Mouse (Mus musculus) stomach, embryonic 16.5 days (tissue): ENCODE measurements around the gene Naaladl1. TPM values are rescaled to one million over a fixed set of nuclear protein-coding genes. Genes with fewer than 3 reads are reported as not detected.
"Not testable (repeated sequence)": the region's sequence is repeated elsewhere in the genome, so short reads cannot be mapped to it uniquely, and the experiment has no call there.

ENCODE experiments used
- ATAC-seq: fragments of 200-750 bp; cut with Nextera tagmentation; 2 replicates; pipeline ENCODE4 v1.8.0; 2017; ENCODE audit warnings: moderate number of reproducible peaks, moderate TSS enrichment; ENCODE audit not compliant: insufficient read depth, low FRiP score
- H3K27ac ChIP-seq: fragments of 300-500 bp; sonication (generic); 2 replicates; pipeline ENCODE4 v1.5.1; 2014; ENCODE audit warnings: low read length
- H3K27me3 ChIP-seq: fragments of 300-500 bp; sonication (generic); 2 replicates; pipeline ENCODE4 v1.6.1; 2014; ENCODE audit warnings: low read length, control low read depth, mixed read lengths; ENCODE audit not compliant: control insufficient read depth, insufficient read depth
- H3K36me3 ChIP-seq: fragments of 300-500 bp; sonication (generic); 2 replicates; pipeline ENCODE4 v1.6.1; 2014; ENCODE audit warnings: low read length; ENCODE audit not compliant: control insufficient read depth, insufficient read depth
- H3K4me1 ChIP-seq: fragments of 300-500 bp; sonication (generic); 2 replicates; pipeline ENCODE4 v1.6.1; 2014; ENCODE audit warnings: low read length, control low read depth, mixed read lengths; ENCODE audit not compliant: control insufficient read depth, insufficient read depth
- H3K4me2 ChIP-seq: fragments of 300-500 bp; sonication (generic); 2 replicates; pipeline ENCODE4 v1.6.1; 2014; ENCODE audit warnings: low read depth, low read length, mixed read lengths
- H3K4me3 ChIP-seq: fragments of 300-500 bp; sonication (generic); replicated peaks from 2 replicates; pipeline ENCODE4 v1.5.1; 2014; ENCODE audit warnings: mild to moderate bottlenecking, low read length
- H3K9ac ChIP-seq: fragments of 300-500 bp; sonication (generic); 2 replicates; pipeline ENCODE4 v1.6.1; 2014; ENCODE audit warnings: low read length
- H3K9me3 ChIP-seq: fragments of 300-500 bp; sonication (generic); replicated peaks from 2 replicates; pipeline ENCODE4 v1.6.1; 2016; ENCODE audit warnings: low read length, control low read depth; ENCODE audit not compliant: control insufficient read depth
- WGBS: fragments of 180-500 bp; shearing (Covaris S2); extraction: QIAGEN DNeasy Blood & Tissue Kit; methylation state at CpG from one replicate; pipeline ENCODE4 v1.1.7; 2014; 5-methylcytosine and 5-hydroxymethylcytosine counted together
- polyA plus RNA-seq: library from polyadenylated mRNA; unstranded; fragments of >200 nt; fragmentation: Nextera tagmentation; extraction: Ambion mirVana; gene quantifications from 2 replicates; pipeline ENCODE4 v1.2.1, GENCODE M21; 2015

Gene Naaladl1
- polyA plus RNA-seq, 1 experiment from 2014 or later = 2.9 TPM

GRCm38 (mm10) chr19:6121761-6122160 is 16.2 kb downstream of the Naaladl1 start:
- 33% methylated on average over 19 of the region's 19 CpGs for WGBS
- Histone ChIP-seq H3K9ac (peak overlapping the region; percentile 35; the same call in 1 of the 2 replicates), H3K9me3 (no peaks in the 10 kb centered on the region), H3K36me3 (no peaks in the 10 kb centered on the region), H3K27ac (no peak overlapping the region), H3K27me3 (no peaks in the 10 kb centered on the region), H3K4me1 (peaks cover 13% of the 10 kb centered on the region; the same call in 1 of the 2 replicates), H3K4me2 (no peak overlapping the region), H3K4me3 (no peak overlapping the region)
- no peak for ATAC-seq

DNA sequence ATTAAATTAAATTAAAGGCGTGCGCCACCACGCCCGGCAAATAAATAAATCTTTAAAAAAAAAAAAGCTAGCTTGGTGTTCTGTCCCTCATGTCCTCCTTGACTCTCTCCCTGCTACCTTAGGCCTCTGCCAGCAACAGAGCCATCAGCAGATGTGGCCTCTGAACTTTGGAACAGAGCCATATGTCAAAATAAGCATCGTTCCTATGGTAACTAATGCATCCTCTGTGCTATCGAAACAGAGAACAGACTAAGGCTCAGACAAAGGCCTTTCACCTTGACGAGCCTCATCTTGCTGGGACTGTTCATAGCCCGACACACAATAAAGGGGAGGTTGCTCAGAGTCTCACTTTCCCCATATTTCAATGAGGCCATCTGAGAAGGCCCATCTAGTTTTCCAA is 17.7 kb downstream of the Naaladl1 start:
- no peak for ATAC-seq
- H3K9ac ChIP-seq = 0 out of 2 replicates have a peak overlapping the region, but pooled peaks have one; percentile 22
- 61% methylated on average over 8 of the region's 8 CpGs for WGBS
- H3K9me3 ChIP-seq = no peaks in the 10 kb centered on the region
- H3K4me3 ChIP-seq = no peak overlapping the region
- no peak overlapping the region for H3K4me2 ChIP-seq
- no peak overlapping the region for H3K27ac ChIP-seq
- H3K36me3 ChIP-seq = no peaks in the 10 kb centered on the region
- H3K4me1 ChIP-seq = peaks cover 14% of the 10 kb centered on the region; the same call in 1 of the 2 replicates
- no peaks in the 10 kb centered on the region for H3K27me3 ChIP-seq

GRCm38 (mm10) chr19:6124898-6125297 is 19.3 kb downstream of the Naaladl1 start:
- ATAC-seq = no peak
- H3K4me3 ChIP-seq = no peak overlapping the region
- WGBS = 72% methylated on average over 2 of the region's 2 CpGs
- H3K9ac ChIP-seq = no peak overlapping the region
- H3K4me2 ChIP-seq = no peak overlapping the region
- no peak overlapping the region for H3K27ac ChIP-seq
- no peaks in the 10 kb centered on the region for H3K36me3 ChIP-seq
- no peaks in the 10 kb centered on the region for H3K9me3 ChIP-seq
- H3K27me3 ChIP-seq = no peaks in the 10 kb centered on the region
- H3K4me1 ChIP-seq = 0 out of 2 replicates have a peak, but pooled peaks cover 7% of the 10 kb centered on the region

DNA sequence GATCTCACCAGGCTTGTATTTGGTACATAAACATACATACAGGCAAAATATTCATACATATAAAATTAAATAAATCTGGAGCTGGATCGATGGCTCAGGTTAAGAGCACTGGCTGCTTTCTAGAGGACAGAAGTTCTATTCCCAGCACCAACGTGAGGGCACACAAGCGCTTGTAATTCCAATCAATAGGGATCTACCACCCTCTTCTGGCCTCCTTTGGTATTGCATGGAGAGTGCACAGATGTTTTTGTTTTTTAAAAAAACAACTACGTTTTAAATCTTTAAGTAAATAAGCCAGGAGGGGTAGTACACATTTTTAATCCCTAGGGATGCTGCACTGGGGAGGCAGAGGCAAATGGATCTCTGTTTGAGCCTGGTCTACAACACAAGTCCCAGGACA is 20.7 kb downstream of the Naaladl1 start:
- no peak overlapping the region for H3K27ac ChIP-seq
- no peaks in the 10 kb centered on the region for H3K9me3 ChIP-seq
- 0 out of 2 replicates have a peak, but pooled peaks cover 7% of the 10 kb centered on the region for H3K4me1 ChIP-seq
- H3K27me3 ChIP-seq = no peaks in the 10 kb centered on the region
- no peak overlapping the region for H3K9ac ChIP-seq
- WGBS = 25% methylated on average over 4 of the region's 4 CpGs
- no peak for ATAC-seq
- H3K4me3 ChIP-seq = no peak overlapping the region
- H3K36me3 ChIP-seq = no peaks in the 10 kb centered on the region
- no peak overlapping the region for H3K4me2 ChIP-seq

- Histone ChIP-seq H3K36me3 (no peaks in the 10 kb centered on the region), H3K4me3 (peak overlapping the region; percentile 65), H3K9me3 (no peaks in the 10 kb centered on the region), H3K4me1 (0 out of 2 replicates have a peak, but pooled peaks cover 7% of the 10 kb centered on the region), H3K4me2 (peak overlapping the region; percentile 65), H3K27ac (peak overlapping the region; percentile 94; the same call in 1 of the 2 replicates), H3K9ac (peak overlapping the region; percentile 80), H3K27me3 (no peaks in the 10 kb centered on the region)
- whole genome bisulfite sequencing = 66% methylated on average over 10 of the region's 10 CpGs
- no peak for ATAC-seq
These were observed 21.4 kb downstream of the Naaladl1 start for GRCm38 (mm10) chr19:6126789-6127580.

DNA sequence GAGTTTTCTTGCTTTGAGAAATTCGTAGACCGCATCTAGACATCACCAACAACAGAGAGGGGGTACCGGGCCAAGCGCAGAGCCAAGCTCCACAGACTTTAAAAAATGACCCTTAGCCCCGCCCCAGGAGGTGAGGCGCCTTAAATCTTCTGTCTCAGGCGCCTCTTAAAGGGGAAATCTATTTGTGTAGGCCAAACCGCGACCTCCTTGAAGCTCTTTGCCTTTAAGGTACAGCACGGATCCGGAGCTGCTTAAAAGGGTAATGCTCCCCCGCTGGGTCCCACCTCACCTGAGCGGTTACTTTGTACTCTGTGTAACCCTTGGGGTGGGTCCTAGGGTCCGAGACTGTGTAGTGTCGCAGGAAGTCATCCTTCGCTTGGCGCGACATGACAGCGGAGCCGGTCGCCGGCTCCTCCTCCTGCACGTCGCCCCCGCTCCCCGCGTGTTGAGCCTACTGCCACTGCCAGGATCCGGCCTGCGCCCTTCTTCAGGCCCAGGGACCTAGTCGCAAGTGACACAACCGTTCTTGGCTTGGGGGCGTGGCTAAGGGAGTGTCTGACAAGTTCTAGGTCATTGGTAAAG is 22.3 kb downstream of the Naaladl1 start, which contains the start of gene Snx15:
Snx15 (minus strand) TSS at position 545 of the 582 bp plus-strand sequence.
- H3K36me3 ChIP-seq = no peaks in the 10 kb centered on the region
- H3K27me3 ChIP-seq = no peaks in the 10 kb centered on the region
- H3K9ac ChIP-seq = peak within 1 kb of the TSS; percentile 80
- under 1% methylated on average over 32 of the region's 32 CpGs for WGBS
- peak within 1 kb of the TSS; percentile 94 for H3K27ac ChIP-seq
- no peaks in the 10 kb centered on the region for H3K9me3 ChIP-seq
- ATAC-seq = peak; percentile 92
- H3K4me1 ChIP-seq = 0 out of 2 replicates have a peak, but pooled peaks cover 7% of the 10 kb centered on the region
- H3K4me3 ChIP-seq = peak within 1 kb of the TSS; percentile 65
- H3K4me2 ChIP-seq = peak within 1 kb of the TSS; percentile 65

GRCm38 (mm10) chr19:6130414-6131128 is 25.0 kb downstream of the Naaladl1 start:
- H3K9ac ChIP-seq, H3K36me3 ChIP-seq, H3K4me2 ChIP-seq, H3K9me3 ChIP-seq, H3K4me3 ChIP-seq, H3K27me3 ChIP-seq, H3K4me1 ChIP-seq, ATAC-seq: not testable (repeated sequence)
- WGBS = 68% methylated on average over 7 of the region's 7 CpGs
- peak overlapping the region; percentile 21; the same call in 1 of the 2 replicates for H3K27ac ChIP-seq

DNA sequence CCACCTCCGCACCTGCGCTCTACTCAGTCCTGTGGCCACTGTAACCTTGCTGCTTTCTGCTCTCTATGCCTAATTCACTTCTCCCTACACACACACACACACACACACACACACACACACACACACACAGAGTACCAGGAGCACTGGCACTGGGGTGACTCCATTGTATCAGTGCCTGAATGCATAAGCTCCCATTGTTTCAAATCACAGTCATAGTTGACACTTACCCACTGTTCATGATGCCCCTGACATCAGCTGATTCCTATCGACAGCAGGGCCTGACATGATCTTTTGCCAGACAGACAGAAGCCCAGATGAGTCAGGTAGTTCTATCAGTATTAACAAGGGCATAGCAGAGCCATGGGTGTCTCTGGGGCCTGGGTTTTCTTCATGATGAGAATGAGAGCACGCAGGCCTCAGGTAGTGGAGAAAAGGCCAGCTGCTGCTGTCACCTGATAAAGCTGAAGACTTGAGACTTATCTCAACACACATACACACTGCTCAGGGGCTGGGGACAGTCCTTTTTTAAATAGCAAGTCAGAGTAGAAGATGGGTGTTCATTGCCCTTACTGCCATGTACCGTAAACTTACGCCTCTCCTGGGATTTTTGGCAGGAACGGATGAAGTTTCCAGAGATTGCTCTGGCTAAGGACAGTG is 26.7 kb downstream of the Naaladl1 start:
- Histone ChIP-seq H3K4me1 (0 out of 2 replicates have a peak, but pooled peaks cover 2% of the 10 kb centered on the region), H3K27ac (no peak overlapping the region), H3K9ac (no peak overlapping the region), H3K9me3 (no peaks in the 10 kb centered on the region), H3K36me3 (peaks cover 11% of the 10 kb centered on the region; the same call in 1 of the 2 replicates), H3K4me2 (no peak overlapping the region), H3K4me3 (no peak overlapping the region), H3K27me3 (no peaks in the 10 kb centered on the region)
- 84% methylated on average over 7 of the region's 7 CpGs for WGBS
- no peak for ATAC-seq
